Mouse (Mus musculus) thymus, postnatal 4 days (tissue): ENCODE measurements around the gene Pitpnm1.
A peak's percentile ranks its signal among the peaks of the same experiment; 100 is the strongest.
"Not testable (repeated sequence)": the region's sequence is repeated elsewhere in the genome, so short reads cannot be mapped to it uniquely, and the experiment has no call there.

Source experiments
- DNase-seq: peaks from one replicate; pipeline ENCODE4 v3.0.0; 2021

Pitpnm1 gene

GRCm38 (mm10) chr19:4120496-4120895, 20.7 kb downstream of the Pitpnm1 start:
- DNase-seq = no peak

- DNase-seq = peak; percentile 99
These were observed 21.5 kb downstream of the Pitpnm1 start for GRCm38 (mm10) chr19:4121097-4121805.

- DNase-seq = not testable (repeated sequence)
These were observed 22.1 kb downstream of the Pitpnm1 start for GRCm38 (mm10) chr19:4121896-4122295.

GRCm38 (mm10) chr19:4122411-4123370, 22.9 kb downstream of the Pitpnm1 start:
- no peak for DNase-seq

- no peak for DNase-seq
These were observed 24.6 kb downstream of the Pitpnm1 start for GRCm38 (mm10) chr19:4124432-4124831.

- DNase-seq = not testable (repeated sequence)
These were observed 25.5 kb downstream of the Pitpnm1 start for GRCm38 (mm10) chr19:4125268-4125667.

GRCm38 (mm10) chr19:4125741-4126696, 26.2 kb downstream of the Pitpnm1 start, which contains the start of gene Aip:
Gene Aip (minus strand): TSS chr19:4125858.
- DNase-seq = peak; percentile 99

GRCm38 (mm10) chr19:4126759-4127495, 27.1 kb downstream of the Pitpnm1 start:
- peak; percentile 45 for DNase-seq

- DNase-seq = no peak
These were observed 29.7 kb downstream of the Pitpnm1 start for GRCm38 (mm10) chr19:4129462-4129861.

GRCm38 (mm10) chr19:4130106-4130505, 30.3 kb downstream of the Pitpnm1 start:
- DNase-seq = no peak

- no peak for DNase-seq
These were observed 31.3 kb downstream of the Pitpnm1 start for GRCm38 (mm10) chr19:4131075-4131474.

GRCm38 (mm10) chr19:4131768-4132167, 32.0 kb downstream of the Pitpnm1 start:
- DNase-seq = peak; percentile 39

- no peak for DNase-seq
These were observed 34.6 kb downstream of the Pitpnm1 start for GRCm38 (mm10) chr19:4134354-4134753.

GRCm38 (mm10) chr19:4135229-4135962, 35.6 kb downstream of the Pitpnm1 start:
- not testable (repeated sequence) for DNase-seq

GRCm38 (mm10) chr19:4135963-4136345, 36.2 kb downstream of the Pitpnm1 start:
- DNase-seq = peak; percentile 28

GRCm38 (mm10) chr19:4136463-4136862, 36.7 kb downstream of the Pitpnm1 start:
- DNase-seq = peak; percentile 47

- DNase-seq = no peak
These were observed 38.1 kb downstream of the Pitpnm1 start for GRCm38 (mm10) chr19:4137913-4138312.

GRCm38 (mm10) chr19:4139446-4139845, 39.6 kb downstream of the Pitpnm1 start, which contains the start of gene Gpr152:
Gene Gpr152 (plus strand): TSS chr19:4139787.
- no peak for DNase-seq

GRCm38 (mm10) chr19:4140147-4140546, 40.3 kb downstream of the Pitpnm1 start:
- no peak for DNase-seq

- no peak for DNase-seq
These were observed 42.8 kb downstream of the Pitpnm1 start for GRCm38 (mm10) chr19:4142416-4143173.
